Mouse (Mus musculus) G1E (cell line): ENCODE data around the gene Sapcd1. TPM values are rescaled to one million over a fixed set of nuclear protein-coding genes. Genes with fewer than 3 reads are reported as not detected.

ENCODE experiments used
- ATAC-seq: 2 replicates; pipeline ENCODE4 v1.8.0; 2016; ENCODE audit warnings: mild to moderate bottlenecking; ENCODE audit not compliant: insufficient number of reproducible peaks, poor library complexity, low FRiP score, severe bottlenecking; ENCODE audit errors: extremely low read depth
- DNase-seq: peaks from one replicate; pipeline ENCODE4 v3.0.0; 2012; ENCODE audit warnings: low spot score
- H3K27me3 ChIP-seq: 2 replicates; pipeline ENCODE4 v1.6.1; 2012; ENCODE audit warnings: mild to moderate bottlenecking, low read length, inconsistent platforms; ENCODE audit not compliant: insufficient read depth
- H3K36me3 ChIP-seq: replicated peaks from 2 replicates; pipeline ENCODE3; 2012; ENCODE audit warnings: mild to moderate bottlenecking, inconsistent platforms
- H3K4me1 ChIP-seq: 2 replicates; pipeline ENCODE4 v1.6.1; 2012; ENCODE audit warnings: low read depth, low read length, inconsistent platforms, mixed read lengths; ENCODE audit not compliant: insufficient read depth
- H3K4me3 ChIP-seq: 2 replicates; pipeline ENCODE4 v1.5.1; 2012; ENCODE audit warnings: low read depth, mild to moderate bottlenecking, inconsistent platforms, low read length, moderate library complexity, mixed read lengths
- H3K9me3 ChIP-seq: replicated peaks from 2 replicates; pipeline ENCODE4 v1.6.1; 2012; ENCODE audit warnings: inconsistent platforms
- CTCF ChIP-seq: IDR thresholded peaks from 2 replicates; pipeline ENCODE4 v1.5.1; 2012; ENCODE audit warnings: low read depth, low read length, inconsistent platforms, mixed read lengths
- GATA1 ChIP-seq: IDR thresholded peaks from 2 replicates; pipeline ENCODE4 v1.6.1; 2012; ENCODE audit warnings: borderline replicate concordance, low read length, inconsistent platforms, mixed read lengths
- GATA2 ChIP-seq: IDR thresholded peaks from 2 replicates; pipeline ENCODE4 v1.6.1; 2012; ENCODE audit warnings: low read depth, low read length, inconsistent platforms, borderline replicate concordance
- POLR2AphosphoS5 ChIP-seq: IDR thresholded peaks from 2 replicates; pipeline ENCODE4 v1.6.1; 2012; ENCODE audit warnings: low read depth, low read length, inconsistent platforms; ENCODE audit not compliant: insufficient replicate concordance
- TAL1 ChIP-seq: conservative IDR thresholded peaks from 2 replicates; pipeline ENCODE4 v1.6.1; 2012; ENCODE audit warnings: low read depth, low read length, inconsistent platforms, mixed read lengths
- polyA plus RNA-seq: library from polyadenylated mRNA; stranded (reverse); fragments of >175 nt; gene quantifications from 2 replicates; pipeline ENCODE4 v1.2.3, GENCODE M21; 2012
- total RNA-seq, 2 experiments: library from RNA; stranded (forward) in 1 of 2; stranded (reverse) in 1 of 2; fragments of 200-1000 nt in 1 of 2; fragments of >200 nt in 1 of 2; fragmentation: Nextera tagmentation in 1 of 2; gene quantifications; 2 replicates each; pipeline ENCODE4 v1.2.3; 2014 to 2017

Sapcd1 gene
- total and polyA plus RNA-seq, 3 experiments = 35.3 to 156 (median 90.0) TPM

GRCm38 (mm10) chr17:35048149-35048931 lies 20.5 kb upstream of the Sapcd1 start:
- TF ChIP-seq CTCF (no peak), TAL1 (no peak), GATA1 (no peak), POLR2AphosphoS5 (no peak), GATA2 (no peak)
- Histone ChIP-seq H3K4me1 (peaks cover 79% of the 10 kb centered on the region), H3K9me3 (no peaks in the 10 kb centered on the region), H3K36me3 (peaks cover 31% of the 10 kb centered on the region), H3K4me3 (peak overlapping the region; percentile 57; the same call in 1 of the 2 replicates), H3K27me3 (no peaks in the 10 kb centered on the region)
- ATAC-seq = 0 out of 2 replicates have a peak, but pooled peaks have one; percentile 2
- DNase-seq = peak; percentile 71

GRCm38 (mm10) chr17:35047688-35048087 lies 19.9 kb upstream of the Sapcd1 start:
- Histone ChIP-seq H3K9me3 (no peaks in the 10 kb centered on the region), H3K4me3 (peak overlapping the region; percentile 57; the same call in 1 of the 2 replicates), H3K4me1 (peaks cover 78% of the 10 kb centered on the region), H3K36me3 (peaks cover 24% of the 10 kb centered on the region), H3K27me3 (no peaks in the 10 kb centered on the region)
- no peak for TF ChIP-seq TAL1
- no peak for TF ChIP-seq GATA2
- TF ChIP-seq POLR2AphosphoS5 = no peak
- TF ChIP-seq GATA1 = no peak
- no peak for TF ChIP-seq CTCF
- DNase-seq = no peak
- no peak for ATAC-seq

GRCm38 (mm10) chr17:35046681-35047455 lies 19.1 kb upstream of the Sapcd1 start, which contains the start of gene Msh5:
TSS of gene Msh5 (minus strand) at chr17:35046745.
- TF ChIP-seq POLR2AphosphoS5 (no peak), CTCF (no peak), GATA1 (no peak), GATA2 (no peak), TAL1 (no peak)
- peak; percentile 64 for ATAC-seq
- Histone ChIP-seq H3K9me3 (no peaks in the 10 kb centered on the region), H3K27me3 (no peaks in the 10 kb centered on the region), H3K4me1 (peaks cover 77% of the 10 kb centered on the region), H3K36me3 (peaks cover 17% of the 10 kb centered on the region), H3K4me3 (peak within 1 kb of the TSS; percentile 75)
- DNase-seq = peak; percentile 81

GRCm38 (mm10) chr17:35045807-35046680 lies 18.2 kb upstream of the Sapcd1 start:
- H3K36me3 ChIP-seq = peaks cover 11% of the 10 kb centered on the region
- H3K4me1 ChIP-seq = peaks cover 81% of the 10 kb centered on the region
- TF ChIP-seq GATA2 (no peak), GATA1 (no peak), POLR2AphosphoS5 (no peak), CTCF (no peak), TAL1 (no peak)
- ATAC-seq (no peak), DNase-seq (no peak)
- H3K27me3 ChIP-seq = no peaks in the 10 kb centered on the region
- H3K4me3 ChIP-seq = peak overlapping the region; percentile 75
- H3K9me3 ChIP-seq = no peaks in the 10 kb centered on the region

GRCm38 (mm10) chr17:35044904-35045806 lies 17.3 kb upstream of the Sapcd1 start:
- DNase-seq (no peak), ATAC-seq (peak; percentile 4; the same call in 1 of the 2 replicates)

More at GRCm38 (mm10) chr17:35044904-35045806, 17.3 kb upstream of the Sapcd1 start:
- TF ChIP-seq POLR2AphosphoS5 (no peak), GATA2 (no peak), GATA1 (no peak), CTCF (no peak), TAL1 (0 out of 2 replicates have a peak, but pooled peaks have one; percentile 23)
- Histone ChIP-seq H3K27me3 (no peaks in the 10 kb centered on the region), H3K9me3 (no peaks in the 10 kb centered on the region), H3K36me3 (peaks cover 11% of the 10 kb centered on the region), H3K4me3 (peak overlapping the region; percentile 75), H3K4me1 (peaks cover 81% of the 10 kb centered on the region)
